Mouse (Mus musculus) cerebellum, postnatal 36 days (tissue): ENCODE data around the gene Trim43c.
"Not testable (repeated sequence)": the region's sequence is repeated elsewhere in the genome, so short reads cannot be mapped to it uniquely, and the experiment has no call there.

Experiments used
- DNase-seq, 2 experiments: peaks; one replicate each; pipeline ENCODE4 v3.0.0; 2021 to 2022; ENCODE audit warnings: mixed read lengths in 2 of 2

Trim43c gene

DNA sequence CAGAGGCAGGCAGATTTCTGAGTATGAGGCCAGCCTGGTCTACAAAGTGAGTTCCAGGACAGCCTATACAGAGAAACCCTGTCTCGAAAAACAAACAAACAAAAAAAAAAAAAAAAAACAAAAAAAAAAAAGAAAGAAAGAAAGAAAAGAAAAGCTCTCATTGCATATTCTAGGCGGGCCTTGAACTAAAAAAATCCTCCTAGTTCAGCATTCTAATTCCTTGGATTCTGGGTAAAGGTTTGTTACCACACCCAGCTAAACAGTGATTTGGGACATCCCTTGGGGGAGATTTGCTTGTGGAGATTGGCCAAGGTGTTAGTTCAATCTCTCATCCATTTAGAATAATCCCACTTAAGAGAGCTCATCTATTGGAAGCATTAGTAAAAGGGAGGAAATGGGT lies at the start of gene Trim43c:
TSS of gene Trim43c (plus strand) at position 301 of the 400 bp plus-strand sequence.
- not testable (repeated sequence) for DNase-seq

DNA sequence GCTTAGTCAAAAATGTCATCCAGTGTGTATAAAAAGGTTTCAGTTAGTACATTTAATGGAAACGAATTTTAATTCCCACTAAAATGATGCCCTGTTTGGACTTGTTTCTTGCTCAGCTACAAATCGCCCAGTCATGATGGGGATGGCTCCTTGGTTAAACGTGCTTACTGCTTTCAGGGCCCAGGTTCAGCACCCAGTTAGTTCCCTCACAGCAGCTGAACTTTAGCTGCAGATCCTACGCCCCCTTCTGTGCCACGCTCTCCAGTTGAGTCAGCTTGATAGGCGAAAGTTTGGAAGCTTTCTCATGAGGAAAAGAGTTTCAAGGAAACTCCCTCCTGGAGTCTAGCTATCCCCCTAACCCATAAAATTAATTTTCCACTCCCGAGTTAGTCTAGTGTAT lies 14.1 kb downstream of the Trim43c start:
- DNase-seq, result not testable (repeated sequence)

DNA sequence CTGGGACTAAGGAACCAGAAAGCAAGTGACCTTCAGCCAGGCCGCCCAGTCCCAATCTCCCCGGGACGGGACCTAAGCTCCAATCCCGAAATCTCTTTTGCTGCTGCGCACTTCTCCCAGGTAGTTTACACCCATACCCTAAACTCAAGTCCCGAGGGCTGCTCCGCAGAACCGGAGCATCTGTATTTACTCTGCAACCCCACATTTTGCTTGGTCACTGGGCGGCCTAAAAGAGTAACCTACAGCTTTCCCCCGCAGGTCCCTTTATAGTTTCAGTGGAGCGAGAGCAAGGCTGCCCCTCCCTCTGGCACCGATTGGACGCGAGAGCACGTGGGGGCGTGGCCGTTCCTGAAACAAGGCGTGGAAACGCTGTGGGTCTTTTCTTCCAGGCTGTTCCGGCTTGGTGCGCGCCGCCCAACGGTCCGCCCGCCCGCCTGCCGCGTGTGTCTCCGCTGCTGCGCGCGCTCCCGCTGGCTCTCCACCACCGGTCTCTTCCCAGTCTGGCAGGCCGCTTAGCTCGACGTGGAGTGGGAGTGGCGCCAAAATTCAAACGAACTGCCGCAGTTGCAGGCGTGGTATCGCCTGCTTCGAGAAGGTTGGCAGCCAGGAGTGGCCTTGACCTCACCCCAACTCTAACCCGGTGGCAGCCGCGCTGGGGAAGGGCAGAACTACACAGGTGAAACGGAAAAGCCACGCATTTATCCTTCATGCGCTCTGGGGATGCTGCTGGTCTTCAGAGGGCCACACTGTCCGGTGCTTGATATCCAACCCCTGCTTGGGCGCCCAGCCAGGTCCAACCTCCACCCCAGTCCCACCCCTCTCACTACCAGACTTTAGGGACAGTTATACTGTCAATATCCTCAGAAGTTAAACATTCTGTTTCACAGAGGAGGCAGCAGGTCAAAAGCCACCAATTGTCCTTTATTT lies 19.9 kb downstream of the Trim43c start:
- DNase-seq, result peak; percentile 64 to 74
